Mouse (Mus musculus): ENCODE results near the gene Bag6. TPM values are rescaled to one million over a fixed set of nuclear protein-coding genes. Genes with fewer than 3 reads are reported as not detected.

Gene Bag6
- total and polyA plus RNA-seq, 3 experiments: 26.0 to 152 (median 73.0) TPM

- no peak for TF ChIP-seq MAFK (IDR thresholded peaks at IDR 0.05; ENCODE audit: insufficient replicate concordance, low read length)
Observed at GRCm38 (mm10) chr17:35178528-35178927, 43.5 kb downstream of the Bag6 start (continued).

- H3K9ac ChIP-seq (ENCODE audit: insufficient read depth, low read depth): no peak overlapping the region
- H3K27me3 ChIP-seq (replicated peaks): no peaks in the 10 kb centered on the region
- H3K9me3 ChIP-seq (replicated peaks; ENCODE audit: low read length): no peaks in the 10 kb centered on the region
- H3K4me3 ChIP-seq (replicated peaks in 1 of 3; ENCODE audit: low read depth in 2 of 3, low read length in 2 of 3, poor library complexity in 1 of 3): no peak overlapping the region
- peaks cover 11 to 43% of the 10 kb centered on the region in 2 experiments for H3K4me1 ChIP-seq (ENCODE audit: control insufficient read depth in 1 of 2, insufficient read depth in 2 of 2)
- no peak overlapping the region for H3K4me2 ChIP-seq (ENCODE audit: insufficient read depth, low read depth, poor library complexity, severe bottlenecking)
- peaks cover 0 to 11% of the 10 kb centered on the region in 2 experiments for H3K36me3 ChIP-seq (replicated peaks in 1 of 2; ENCODE audit: control insufficient read depth in 1 of 2, insufficient read depth in 1 of 2, low read length in 1 of 2)
- no peak overlapping the region for H3K27ac ChIP-seq (ENCODE audit: insufficient read depth, low read depth)
- no peaks in the 10 kb centered on the region for H3K79me2 ChIP-seq (replicated peaks; ENCODE audit: control insufficient read depth, extremely low read depth, insufficient read depth, poor library complexity, severe bottlenecking)
- dilution Hi-C loops (cut with MboI; ENCODE audit: extremely low pct_ligation_motif_present, extremely low pct_unique_long_range_greater_than_20kb, low sequenced_read_pairs) (no loop called here), in situ Hi-C loops (cut with MboI; ENCODE audit: low pct_ligation_motif_present, low pct_unique_long_range_greater_than_20kb, low sequenced_read_pairs) (no loop called here)
- no peak for TF ChIP-seq ZC3H11A (IDR thresholded peaks at IDR 0.05; ENCODE audit: low read depth, low read length)
- TF ChIP-seq NELFE (IDR thresholded peaks at IDR 0.05; ENCODE audit: low read depth, low read length): no peak
- TF ChIP-seq KAT2A (IDR thresholded peaks at IDR 0.05; ENCODE audit: insufficient replicate concordance, low read length): no peak
- no peak for TF ChIP-seq IRF4 (IDR thresholded peaks at IDR 0.05; ENCODE audit: low read depth, low read length)
- DNase-seq (ENCODE audit: extremely low read depth): no peak
Observed at GRCm38 (mm10) chr17:35180093-35180492, 45.1 kb downstream of the Bag6 start.

- Histone ChIP-seq H3K4me1 (ENCODE audit: control insufficient read depth in 1 of 2, insufficient read depth in 2 of 2) (peaks cover 24 to 68% of the 10 kb centered on the region in 2 experiments), H3K9ac (ENCODE audit: insufficient read depth, low read depth) (peak overlapping the region; percentile 59), H3K4me3 (replicated peaks in 1 of 3; ENCODE audit: low read depth in 2 of 3, low read length in 2 of 3, poor library complexity in 1 of 3) (peak overlapping the region; percentile 48 to 60 (median 54)), H3K27me3 (replicated peaks) (no peaks in the 10 kb centered on the region), H3K9me3 (replicated peaks; ENCODE audit: low read length) (no peaks in the 10 kb centered on the region), H3K4me2 (ENCODE audit: insufficient read depth, low read depth, poor library complexity, severe bottlenecking) (peak overlapping the region; percentile 81), H3K27ac (ENCODE audit: insufficient read depth, low read depth) (peak overlapping the region; percentile 31; the same call in 1 of the 2 replicates), H3K36me3 (replicated peaks in 1 of 2; ENCODE audit: control insufficient read depth in 1 of 2, insufficient read depth in 1 of 2, low read length in 1 of 2) (peaks cover 0 to 11% of the 10 kb centered on the region in 2 experiments), H3K79me2 (replicated peaks; ENCODE audit: control insufficient read depth, extremely low read depth, insufficient read depth, poor library complexity, severe bottlenecking) (no peaks in the 10 kb centered on the region)
- dilution Hi-C loops (cut with MboI; ENCODE audit: extremely low pct_ligation_motif_present, extremely low pct_unique_long_range_greater_than_20kb, low sequenced_read_pairs) (no loop called here), in situ Hi-C loops (cut with MboI; ENCODE audit: low pct_ligation_motif_present, low pct_unique_long_range_greater_than_20kb, low sequenced_read_pairs) (no loop called here)
- peak; percentile 88 for DNase-seq (ENCODE audit: extremely low read depth)
- TF ChIP-seq MYC (IDR thresholded peaks at IDR 0.05; ENCODE audit: low read depth, low read length): peak; percentile 41; the same call in 1 of the 2 replicates
- TF ChIP-seq BHLHE40 (IDR thresholded peaks at IDR 0.05; ENCODE audit: low read depth, low read length): 0 out of 2 replicates have a peak, but pooled peaks have one; percentile 13
- 0 out of 2 replicates have a peak, but pooled peaks have one; percentile 17 for TF ChIP-seq CHD2 (IDR thresholded peaks at IDR 0.05; ENCODE audit: low read length)
- TF ChIP-seq MEF2A (IDR thresholded peaks at IDR 0.05; ENCODE audit: borderline replicate concordance, low read depth, low read length): no peak
- 0 out of 2 replicates have a peak, but pooled peaks have one; percentile 52 for TF ChIP-seq TBP (conservative IDR thresholded peaks at IDR 0.05; ENCODE audit: low read depth, low read length)
- no peak for TF ChIP-seq ZMIZ1 (IDR thresholded peaks at IDR 0.05; ENCODE audit: low read depth, low read length)
- TF ChIP-seq ELF1 (IDR thresholded peaks at IDR 0.05; ENCODE audit: low read depth, low read length): peak; percentile 73
- peak; percentile 44 for TF ChIP-seq HCFC1 (IDR thresholded peaks at IDR 0.05; ENCODE audit: low read depth, low read length)
- TF ChIP-seq MXI1 (IDR thresholded peaks at IDR 0.05; ENCODE audit: low read depth, low read length): 0 out of 2 replicates have a peak, but pooled peaks have one; percentile 21
- peak; percentile 88 for TF ChIP-seq SIN3A (IDR thresholded peaks at IDR 0.05; ENCODE audit: low read length)
- TF ChIP-seq POLR2A (IDR thresholded peaks at IDR 0.05; ENCODE audit: low read depth, low read length): peak; percentile 54
- no peak for TF ChIP-seq USF2 (conservative IDR thresholded peaks at IDR 0.05; ENCODE audit: low read depth, low read length)
Observed at GRCm38 (mm10) chr17:35185639-35186611, 50.9 kb downstream of the Bag6 start.
